Mouse (Mus musculus) embryonic fibroblast, embryonic 13.5 days (primary cell): ENCODE measurements around the gene Mpp4. TPM values are rescaled to one million over a fixed set of nuclear protein-coding genes. Genes with fewer than 3 reads are reported as not detected.

Experiments used
- H3K27ac ChIP-seq: 2 replicates; pipeline ENCODE4 v1.5.1; 2012; ENCODE audit warnings: low read length, control low read depth, inconsistent platforms; ENCODE audit not compliant: insufficient read depth
- H3K4me1 ChIP-seq: 2 replicates; pipeline ENCODE4 v1.6.1; 2011; ENCODE audit warnings: low read length; ENCODE audit not compliant: control insufficient read depth, insufficient read depth
- H3K4me3 ChIP-seq: 2 replicates; pipeline ENCODE4 v1.5.1; 2011; ENCODE audit warnings: mild to moderate bottlenecking, control low read depth, low read length; ENCODE audit not compliant: insufficient read depth
- CTCF ChIP-seq: IDR thresholded peaks from 2 replicates; pipeline ENCODE4 v1.5.1; 2011; ENCODE audit warnings: mild to moderate bottlenecking, control low read depth, low read length, moderate library complexity, borderline replicate concordance; ENCODE audit not compliant: insufficient read depth
- POLR2A ChIP-seq: IDR thresholded peaks from 2 replicates; pipeline ENCODE4 v1.6.1; 2011; ENCODE audit warnings: low read depth, mild to moderate bottlenecking, control low read depth, low read length, moderate library complexity
- polyA plus RNA-seq: library from polyadenylated mRNA; stranded (reverse); fragments of >200 nt; gene quantifications from 2 replicates; pipeline ENCODE4 v1.2.4, GENCODE M21; 2011; ENCODE audit warnings: low read depth; ENCODE audit not compliant: missing spikeins, insufficient read length

Mpp4 gene
- polyA plus RNA-seq, 1 experiment: 0.25 TPM

DNA sequence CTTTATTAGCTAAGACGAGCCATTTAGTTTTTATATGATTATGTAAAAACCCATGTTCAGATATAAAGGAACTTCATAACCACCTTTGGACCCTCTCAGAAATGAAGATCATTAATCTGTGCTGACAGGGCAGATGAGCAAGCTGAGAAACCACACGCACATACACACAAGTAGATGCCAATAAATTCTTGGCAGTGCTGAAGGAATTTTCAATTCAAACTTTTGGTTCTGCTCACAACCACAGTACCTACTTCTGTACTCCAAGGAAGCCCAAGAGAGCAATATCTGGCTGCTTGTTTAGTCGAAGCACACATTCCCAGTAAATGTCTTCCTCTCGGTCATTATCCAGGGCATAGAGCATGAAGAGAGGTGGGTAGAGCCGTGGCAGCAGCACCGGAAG lies 6.4 kb upstream of the Mpp4 start:
- H3K4me3 ChIP-seq: no peak overlapping the region
- peaks cover 13% of the 10 kb centered on the region for H3K4me1 ChIP-seq
- no peak for TF ChIP-seq POLR2A
- TF ChIP-seq CTCF: no peak
- no peak overlapping the region for H3K27ac ChIP-seq

DNA sequence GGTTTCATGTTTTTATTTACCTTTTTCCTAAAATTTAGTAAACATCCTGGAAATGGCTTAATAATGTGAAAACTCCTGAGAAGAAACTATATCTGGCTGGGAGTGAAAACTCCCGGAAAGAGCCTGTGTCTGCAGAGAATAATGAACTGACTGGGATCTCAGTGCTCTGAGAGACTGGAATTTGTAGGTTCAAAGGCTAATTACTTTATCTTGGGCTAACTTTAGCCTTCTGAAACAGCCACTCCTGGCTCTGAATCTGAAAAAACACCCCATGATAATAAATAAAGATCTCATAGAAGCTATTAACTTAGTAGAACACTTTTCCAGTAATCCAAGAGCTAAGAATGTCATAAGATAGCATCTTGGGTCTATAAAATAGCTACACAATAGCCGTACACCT lies 5.4 kb upstream of the Mpp4 start:
- H3K27ac ChIP-seq: no peak overlapping the region
- H3K4me3 ChIP-seq: no peak overlapping the region
- peaks cover 13% of the 10 kb centered on the region for H3K4me1 ChIP-seq
- no peak for TF ChIP-seq POLR2A
- TF ChIP-seq CTCF: no peak

DNA sequence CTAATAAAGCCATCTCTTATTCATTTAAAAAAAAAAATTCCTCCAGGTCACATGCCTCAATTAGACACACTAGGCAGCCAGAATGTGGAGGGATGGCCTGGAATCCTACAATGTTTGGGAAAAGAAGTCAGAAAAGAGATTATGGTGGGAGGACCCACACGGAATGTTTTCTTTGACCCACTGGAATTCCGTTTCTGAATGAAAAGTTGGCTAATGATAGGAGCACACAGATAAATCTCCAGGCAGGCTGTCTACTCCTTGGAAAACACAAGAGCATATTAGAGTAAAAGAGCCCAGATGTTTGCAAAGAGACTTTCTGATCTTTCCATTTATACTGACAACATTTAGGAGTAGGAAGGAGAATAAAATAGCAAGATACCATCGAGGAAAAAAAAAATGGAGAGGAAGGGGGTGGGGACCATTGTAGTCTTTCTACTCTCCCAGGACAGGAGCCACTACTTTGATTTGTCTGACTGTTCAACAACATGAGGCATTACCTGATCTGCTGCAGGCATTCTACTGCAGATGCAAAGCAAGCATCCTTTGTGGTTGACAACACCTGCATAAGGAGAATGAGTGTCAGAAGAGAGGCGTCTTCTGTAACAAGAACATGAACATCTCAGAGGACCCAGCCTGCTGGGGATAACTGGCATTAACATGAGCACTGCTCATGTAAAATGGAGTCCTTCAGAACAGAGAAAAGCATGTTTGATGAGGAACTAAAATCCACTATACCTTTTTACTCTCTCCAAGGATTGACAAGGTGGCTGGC lies 4.7 kb upstream of the Mpp4 start:
- Histone ChIP-seq H3K27ac (no peak overlapping the region), H3K4me1 (peaks cover 19% of the 10 kb centered on the region), H3K4me3 (no peak overlapping the region)
- TF ChIP-seq CTCF: no peak
- TF ChIP-seq POLR2A: no peak

GRCm38 (mm10) chr1:59166232-59166905 lies 3.2 kb upstream of the Mpp4 start:
- no peak for TF ChIP-seq CTCF
- no peak for TF ChIP-seq POLR2A
- Histone ChIP-seq H3K27ac (no peak overlapping the region), H3K4me3 (no peak overlapping the region), H3K4me1 (peaks cover 16% of the 10 kb centered on the region)

GRCm38 (mm10) chr1:59163918-59164317 lies 729 bp upstream of the Mpp4 start:
- H3K4me1 ChIP-seq: peaks cover 17% of the 10 kb centered on the region
- no peak overlapping the region for H3K4me3 ChIP-seq
- no peak overlapping the region for H3K27ac ChIP-seq
- TF ChIP-seq CTCF: no peak

GRCm38 (mm10) chr1:59162309-59163024 lies 722 bp downstream of the Mpp4 start:
- H3K27ac ChIP-seq: peak overlapping the region; percentile 87

GRCm38 (mm10) chr1:59161396-59161795 lies 1.8 kb downstream of the Mpp4 start:
- TF ChIP-seq POLR2A: no peak
- no peak for TF ChIP-seq CTCF
- peaks cover 15% of the 10 kb centered on the region for H3K4me1 ChIP-seq
- no peak overlapping the region for H3K27ac ChIP-seq
- H3K4me3 ChIP-seq: no peak overlapping the region

More at GRCm38 (mm10) chr1:59162309-59163024, 722 bp downstream of the Mpp4 start:
- H3K4me1 ChIP-seq: peaks cover 17% of the 10 kb centered on the region
- H3K4me3 ChIP-seq: no peak overlapping the region
- TF ChIP-seq POLR2A (no peak), CTCF (no peak)

GRCm38 (mm10) chr1:59160871-59161270 lies 2.3 kb downstream of the Mpp4 start:
- H3K4me3 ChIP-seq: no peak overlapping the region
- no peak overlapping the region for H3K27ac ChIP-seq
- TF ChIP-seq POLR2A (no peak), CTCF (no peak)
- H3K4me1 ChIP-seq: peaks cover 15% of the 10 kb centered on the region

DNA sequence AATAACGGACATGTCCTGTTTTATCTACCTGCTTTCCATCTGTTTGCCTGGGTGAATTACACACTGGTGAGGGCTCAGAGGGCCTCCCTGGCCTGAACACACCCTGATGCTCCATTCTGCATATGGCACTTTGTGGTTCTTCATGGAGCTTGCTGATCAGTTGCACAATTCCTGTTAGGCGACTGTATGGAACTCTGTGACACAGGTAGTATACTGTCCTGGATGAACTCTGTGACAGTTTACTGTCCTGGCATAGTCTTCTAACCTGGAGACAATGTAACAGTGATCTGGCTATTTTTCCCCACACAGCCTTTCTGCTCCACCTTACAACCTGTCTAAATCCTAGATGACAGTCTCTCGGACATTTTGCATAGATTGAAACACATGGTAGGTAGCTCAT lies 4.1 kb downstream of the Mpp4 start:
- Histone ChIP-seq H3K4me3 (no peak overlapping the region), H3K4me1 (peaks cover 15% of the 10 kb centered on the region), H3K27ac (no peak overlapping the region)
- TF ChIP-seq POLR2A (no peak), CTCF (no peak)

- TF ChIP-seq POLR2A (no peak), CTCF (no peak)
- no peak overlapping the region for H3K27ac ChIP-seq
- no peak overlapping the region for H3K4me3 ChIP-seq
- H3K4me1 ChIP-seq: peaks cover 15% of the 10 kb centered on the region
These were observed 4.7 kb downstream of the Mpp4 start for GRCm38 (mm10) chr1:59158498-59158897.
